In the genomic region with DNA sequence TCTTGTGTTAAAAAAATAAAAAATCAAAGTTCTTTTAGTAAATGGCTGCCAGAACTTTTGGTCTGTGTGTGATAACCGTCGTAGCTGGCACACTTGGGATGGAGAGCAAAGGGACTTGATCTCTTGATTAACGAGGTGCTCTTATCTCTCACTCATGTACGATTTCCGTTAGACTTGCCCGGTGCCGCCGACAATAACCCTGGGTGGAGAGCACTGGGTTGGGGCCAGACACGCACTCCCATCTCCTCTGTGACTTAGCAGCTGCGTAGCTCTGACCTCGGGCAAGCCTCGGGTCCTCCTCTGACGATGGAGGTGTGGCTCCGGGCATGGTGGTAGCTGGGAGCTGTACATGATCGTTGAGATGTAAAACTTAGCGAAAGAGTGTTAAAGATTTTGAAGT, we compare ENCODE assay signal across 12 mouse cellular contexts. TPM values are rescaled to one million over a fixed set of nuclear protein-coding genes. Genes with fewer than 3 reads are reported as not detected.
DNase-seq lines count a peak whose midpoint lies in the region; ATAC-seq and TF ChIP-seq lines count a peak whose summit lies in the region.
"Had no signal": no experiment of that assay in that cellular context is flagged by ENCODE, and none has a peak within 500 bp of the region (broad histone marks: within the 10 kb centered on the region; RNA-seq: fewer than 3 reads in every experiment).

No protein-coding gene starts in this region.

- peak overlapping the region; percentile 54 for H3K27ac ChIP-seq in intestine, embryonic 15.5 days
- H3K27ac ChIP-seq in intestine, postnatal 0 days (ENCODE audit: low read depth, low read length), result no peak overlapping the region
- H3K27ac ChIP-seq in heart, postnatal 0 days (ENCODE audit: low read depth), result peak overlapping the region; percentile 97
- H3K27ac ChIP-seq in stomach, embryonic 15.5 days, result peak overlapping the region; percentile 65
- no peak overlapping the region for H3K27ac ChIP-seq in hindbrain, embryonic 16.5 days (ENCODE audit: low read depth, low read length)
- no peak overlapping the region for H3K27ac ChIP-seq in forebrain, postnatal 0 days (ENCODE audit: low read depth, low read length)
- H3K27ac ChIP-seq: midbrain, embryonic 15.5 days had no signal

- no peak for TF ChIP-seq EP300 in heart, postnatal 0 days (IDR thresholded peaks at IDR 0.05; ENCODE audit: low read depth)

- no peak overlapping the region for H3K4me2 ChIP-seq in intestine, embryonic 15.5 days (replicated peaks)
- no peak overlapping the region for H3K4me2 ChIP-seq in intestine, postnatal 0 days (replicated peaks; ENCODE audit: low read depth)
- no peak overlapping the region for H3K4me2 ChIP-seq in heart, postnatal 0 days (ENCODE audit: low read depth, low read length)
- H3K4me2 ChIP-seq in stomach, embryonic 15.5 days, result no peak overlapping the region
- H3K4me2 ChIP-seq in hindbrain, embryonic 16.5 days (ENCODE audit: low read length), result no peak overlapping the region
- no peak overlapping the region for H3K4me2 ChIP-seq in forebrain, postnatal 0 days (ENCODE audit: low read depth)
- H3K4me2 ChIP-seq: midbrain, embryonic 15.5 days had no signal

- H3K9ac ChIP-seq in intestine, embryonic 15.5 days, result no peak overlapping the region
- H3K9ac ChIP-seq in intestine, postnatal 0 days (ENCODE audit: low read depth, low read length), result no peak overlapping the region
- no peak overlapping the region for H3K9ac ChIP-seq in heart, postnatal 0 days (replicated peaks; ENCODE audit: low read depth, low read length)
- no peak overlapping the region for H3K9ac ChIP-seq in stomach, embryonic 15.5 days
- no peak overlapping the region for H3K9ac ChIP-seq in hindbrain, embryonic 16.5 days (ENCODE audit: low read depth, low read length)
- H3K9ac ChIP-seq in forebrain, postnatal 0 days, result no peak overlapping the region
- H3K9ac ChIP-seq: midbrain, embryonic 15.5 days had no signal

- WGBS in intestine, embryonic 15.5 days, result 50% methylated on average over 16 of the region's 16 CpGs
- 32% methylated on average over 16 of the region's 16 CpGs for WGBS in intestine, postnatal 0 days
- WGBS in heart, postnatal 0 days, result 17% methylated on average over 16 of the region's 16 CpGs
- whole genome bisulfite sequencing in stomach, embryonic 15.5 days, result 34% methylated on average over 16 of the region's 16 CpGs
- WGBS in hindbrain, embryonic 16.5 days, result 67% methylated on average over 16 of the region's 16 CpGs
- 67% methylated on average over 16 of the region's 16 CpGs for WGBS in forebrain, postnatal 0 days

- no peak for DNase-seq in heart, postnatal 0 days (ENCODE audit: low spot score)
- DNase-seq in liver, result peak; percentile 53
- DNase-seq in layer of hippocampus, postnatal 36 days, result no peak
- DNase-seq in forebrain, postnatal 0 days, result no peak

- peaks cover 89% of the 10 kb centered on the region for H3K4me1 ChIP-seq in intestine, embryonic 15.5 days (replicated peaks)
- H3K4me1 ChIP-seq in intestine, postnatal 0 days (replicated peaks; ENCODE audit: control insufficient read depth, insufficient read depth, low read length), result peaks cover 35% of the 10 kb centered on the region
- peaks cover 92% of the 10 kb centered on the region for H3K4me1 ChIP-seq in heart, postnatal 0 days (ENCODE audit: control insufficient read depth, insufficient read depth)
- peaks cover 87% of the 10 kb centered on the region for H3K4me1 ChIP-seq in stomach, embryonic 15.5 days
- H3K4me1 ChIP-seq in hindbrain, embryonic 16.5 days (ENCODE audit: control insufficient read depth, insufficient read depth, low read depth, low read length), result peaks cover 29% of the 10 kb centered on the region
- H3K4me1 ChIP-seq in forebrain, postnatal 0 days (ENCODE audit: insufficient read depth), result no peaks in the 10 kb centered on the region

- no peaks in the 10 kb centered on the region for H3K9me3 ChIP-seq in intestine, embryonic 15.5 days
- no peaks in the 10 kb centered on the region for H3K9me3 ChIP-seq in intestine, postnatal 0 days (ENCODE audit: control insufficient read depth)
- H3K9me3 ChIP-seq in heart, postnatal 0 days (replicated peaks; ENCODE audit: control insufficient read depth, low read length), result no peaks in the 10 kb centered on the region
- H3K9me3 ChIP-seq in stomach, embryonic 15.5 days, result no peaks in the 10 kb centered on the region
- H3K9me3 ChIP-seq in hindbrain, embryonic 16.5 days (ENCODE audit: control insufficient read depth, low read length), result no peaks in the 10 kb centered on the region
- H3K9me3 ChIP-seq in forebrain, postnatal 0 days (ENCODE audit: low read length), result no peaks in the 10 kb centered on the region
- H3K9me3 ChIP-seq: midbrain, embryonic 15.5 days had no signal

- ATAC-seq in intestine, embryonic 15.5 days, result no peak
- ATAC-seq in intestine, postnatal 0 days, result no peak
- ATAC-seq in heart, postnatal 0 days (ENCODE audit: insufficient read depth, low read depth), result no peak
- ATAC-seq in stomach, embryonic 15.5 days (ENCODE audit: insufficient read depth, low FRiP score, low read depth), result no peak
- ATAC-seq in hindbrain, embryonic 16.5 days, result no peak
- ATAC-seq in forebrain, postnatal 0 days, result no peak
- ATAC-seq: midbrain, embryonic 15.5 days had no signal

- H3K4me3 ChIP-seq in intestine, embryonic 15.5 days (replicated peaks), result no peak overlapping the region
- H3K4me3 ChIP-seq in intestine, postnatal 0 days (ENCODE audit: low read depth, low read length), result no peak overlapping the region
- no peak overlapping the region for H3K4me3 ChIP-seq in heart, postnatal 0 days (ENCODE audit: low read depth, low read length)
- no peak overlapping the region for H3K4me3 ChIP-seq in stomach, embryonic 15.5 days (replicated peaks)
- H3K4me3 ChIP-seq in hindbrain, embryonic 16.5 days (ENCODE audit: low read length), result no peak overlapping the region
- H3K4me3 ChIP-seq in forebrain, postnatal 0 days (ENCODE audit: low read depth, low read length), result no peak overlapping the region
- H3K4me3 ChIP-seq: midbrain, embryonic 15.5 days had no signal

- TF ChIP-seq CTCF in intestine, postnatal 0 days (IDR thresholded peaks at IDR 0.05; ENCODE audit: low read depth), result no peak
- TF ChIP-seq CTCF in heart, postnatal 0 days (IDR thresholded peaks at IDR 0.05; ENCODE audit: low read depth), result no peak
- TF ChIP-seq CTCF in forebrain, postnatal 0 days (IDR thresholded peaks at IDR 0.05; ENCODE audit: low read depth), result no peak

- no peaks in the 10 kb centered on the region for H3K27me3 ChIP-seq in intestine, embryonic 15.5 days (replicated peaks)
- no peaks in the 10 kb centered on the region for H3K27me3 ChIP-seq in intestine, postnatal 0 days (replicated peaks; ENCODE audit: control insufficient read depth, insufficient read depth, low read length)
- H3K27me3 ChIP-seq in heart, postnatal 0 days (ENCODE audit: control insufficient read depth, insufficient read depth, low read length), result no peaks in the 10 kb centered on the region
- H3K27me3 ChIP-seq in stomach, embryonic 15.5 days (replicated peaks), result no peaks in the 10 kb centered on the region
- H3K27me3 ChIP-seq in hindbrain, embryonic 16.5 days (replicated peaks; ENCODE audit: control insufficient read depth, insufficient read depth, low read length), result 0 out of 2 replicates have a peak, but pooled peaks cover 2% of the 10 kb centered on the region
- H3K27me3 ChIP-seq in forebrain, postnatal 0 days (ENCODE audit: insufficient read depth, low read length), result no peaks in the 10 kb centered on the region
- H3K27me3 ChIP-seq: midbrain, embryonic 15.5 days had no signal

- H3K36me3 ChIP-seq in intestine, embryonic 15.5 days, result no peaks in the 10 kb centered on the region
- no peaks in the 10 kb centered on the region for H3K36me3 ChIP-seq in intestine, postnatal 0 days (ENCODE audit: control insufficient read depth, insufficient read depth)
- H3K36me3 ChIP-seq in heart, postnatal 0 days (replicated peaks; ENCODE audit: control insufficient read depth, insufficient read depth, low read length), result no peaks in the 10 kb centered on the region
- H3K36me3 ChIP-seq in stomach, embryonic 15.5 days, result 0 out of 2 replicates have a peak, but pooled peaks cover 3% of the 10 kb centered on the region
- H3K36me3 ChIP-seq in hindbrain, embryonic 16.5 days (ENCODE audit: control insufficient read depth, insufficient read depth, low read length), result no peaks in the 10 kb centered on the region
- no peaks in the 10 kb centered on the region for H3K36me3 ChIP-seq in forebrain, postnatal 0 days (ENCODE audit: insufficient read depth)
- H3K36me3 ChIP-seq: midbrain, embryonic 15.5 days had no signal

RNA-seq across cellular contexts. Expression of a gene that starts 15.3 kb away (rescaled TPM):
- polyA plus RNA-seq in intestine, embryonic 15.5 days (2015; fragmentation: Nextera tagmentation; extraction: Ambion mirVana), result 20.9 and 23.0 TPM in 2 replicates
- polyA plus RNA-seq in intestine, postnatal 0 days (2015; fragmentation: Nextera tagmentation; extraction: Ambion mirVana), result 16.3 and 16.4 TPM in 2 replicates
- 473 and 516 TPM in 2 replicates for total RNA-seq in heart, postnatal 0 days (2014; rRNA removed; ENCODE audit: low replicate concordance)
- 41.2 and 42.4 TPM in 2 replicates for polyA plus RNA-seq in heart, postnatal 0 days (2015; fragmentation: Nextera tagmentation; extraction: Ambion mirVana)
- 28.5 and 28.9 TPM in 2 replicates for polyA plus RNA-seq in stomach, embryonic 15.5 days (2015; fragmentation: Nextera tagmentation; extraction: Ambion mirVana)
- 6.5 and 9.3 TPM in 2 replicates for polyA plus RNA-seq in hindbrain, embryonic 16.5 days (2015; fragmentation: Nextera tagmentation; extraction: Ambion mirVana)
- total RNA-seq in layer of hippocampus, postnatal 36 days (2021), result 1 to 10 TPM; 6.4 to 7.3 TPM
- 13.8 and 22.6 TPM in 2 replicates for total RNA-seq in forebrain, postnatal 0 days (2014; rRNA removed)
- polyA plus RNA-seq in forebrain, postnatal 0 days (2015; fragmentation: Nextera tagmentation; extraction: Ambion mirVana), result 2.3 and 2.6 TPM in 2 replicates

RNA-seq across cellular contexts. Expression of a gene that starts 30.8 kb away (rescaled TPM):
- polyA plus RNA-seq in intestine, embryonic 15.5 days (2015; fragmentation: Nextera tagmentation; extraction: Ambion mirVana), result not detected in 2 replicates
- not detected in 2 replicates for polyA plus RNA-seq in intestine, postnatal 0 days (2015; fragmentation: Nextera tagmentation; extraction: Ambion mirVana)
- total RNA-seq in heart, postnatal 0 days (2014; rRNA removed; ENCODE audit: low replicate concordance), result not detected in 2 replicates
- not detected in 2 replicates for polyA plus RNA-seq in heart, postnatal 0 days (2015; fragmentation: Nextera tagmentation; extraction: Ambion mirVana)
- not detected in 2 replicates for polyA plus RNA-seq in stomach, embryonic 15.5 days (2015; fragmentation: Nextera tagmentation; extraction: Ambion mirVana)
- polyA plus RNA-seq in hindbrain, embryonic 16.5 days (2015; fragmentation: Nextera tagmentation; extraction: Ambion mirVana), result not detected in 2 replicates
- not detected for total RNA-seq in layer of hippocampus, postnatal 36 days (2021)
- total RNA-seq in forebrain, postnatal 0 days (2014; rRNA removed), result not detected in 2 replicates
- polyA plus RNA-seq in forebrain, postnatal 0 days (2015; fragmentation: Nextera tagmentation; extraction: Ambion mirVana), result not detected in 2 replicates
- total RNA-seq: left cerebral cortex, postnatal 25 days had no signal
- polyA plus RNA-seq: brain, embryonic 14.5 days; hindbrain, embryonic 11.5 days; midbrain, embryonic 15.5 days had no signal

RNA-seq across cellular contexts. Expression of a gene that starts 53.5 kb away (rescaled TPM):
- polyA plus RNA-seq in intestine, embryonic 15.5 days (2015; fragmentation: Nextera tagmentation; extraction: Ambion mirVana), result 74.8 and 281 TPM in 2 replicates
- 9.1 and 13.6 TPM in 2 replicates for polyA plus RNA-seq in intestine, postnatal 0 days (2015; fragmentation: Nextera tagmentation; extraction: Ambion mirVana)
- not detected in 2 replicates for total RNA-seq in heart, postnatal 0 days (2014; rRNA removed; ENCODE audit: low replicate concordance)
- not detected in 2 replicates for polyA plus RNA-seq in heart, postnatal 0 days (2015; fragmentation: Nextera tagmentation; extraction: Ambion mirVana)
- polyA plus RNA-seq in stomach, embryonic 15.5 days (2015; fragmentation: Nextera tagmentation; extraction: Ambion mirVana), result 232 and 273 TPM in 2 replicates
- not detected in 2 replicates for polyA plus RNA-seq in hindbrain, embryonic 16.5 days (2015; fragmentation: Nextera tagmentation; extraction: Ambion mirVana)
- total RNA-seq in layer of hippocampus, postnatal 36 days (2021), result not detected
- total RNA-seq in forebrain, postnatal 0 days (2014; rRNA removed), result not detected in 2 replicates
- polyA plus RNA-seq in forebrain, postnatal 0 days (2015; fragmentation: Nextera tagmentation; extraction: Ambion mirVana), result not detected in 2 replicates
- total RNA-seq: left cerebral cortex, postnatal 25 days had no signal
- polyA plus RNA-seq: brain, embryonic 14.5 days; hindbrain, embryonic 11.5 days; midbrain, embryonic 15.5 days had no signal

Comparison
In these comparisons a context has a peak if more than half of its experiments do, and no peak if none do; other contexts are left out.
1. H3K27ac ChIP-seq: peak in intestine, embryonic 15.5 days (single experiment), heart, postnatal 0 days (single experiment) and stomach, embryonic 15.5 days (single experiment); none in intestine, postnatal 0 days (single experiment), hindbrain, embryonic 16.5 days (single experiment) and forebrain, postnatal 0 days (single experiment).